Mouse (Mus musculus): ENCODE data around the gene Sh3pxd2b.

- TF ChIP-seq CTCF (IDR thresholded peaks at IDR 0.05), result no peak
- no peak for TF ChIP-seq EP300 (IDR thresholded peaks at IDR 0.05)
These were observed 35.9 kb downstream of the Sh3pxd2b start for GRCm38 (mm10) chr11:32383341-32384134.

All from lung, postnatal 0 days (tissue).